ENCODE assay signal across 20 mouse cellular contexts in genomic region chr7:70452816-70453215, GRCm38 (mm10).
DNase-seq lines count a peak whose midpoint lies in the region; ATAC-seq and TF ChIP-seq lines count a peak whose summit lies in the region.
"Had no signal": no experiment of that assay in that cellular context is flagged by ENCODE, and none has a peak within 500 bp of the region (broad histone marks: within the 10 kb centered on the region; RNA-seq: fewer than 3 reads in every experiment).

No protein-coding gene starts in this region.

- no peak for TF ChIP-seq POLR2A in kidney, adult 2 months (IDR thresholded peaks at IDR 0.05; ENCODE audit: low read depth, low read length)

- no peaks in the 10 kb centered on the region for H3K9me3 ChIP-seq in kidney, embryonic 14.5 days (ENCODE audit: control insufficient read depth, low read length)
- H3K9me3 ChIP-seq: embryonic facial prominence, embryonic 15.5 days; heart, embryonic 12.5 days; hindbrain, embryonic 15.5 days had no signal

- no peak overlapping the region for H3K4me3 ChIP-seq in kidney, adult 2 months (ENCODE audit: insufficient read depth, low read depth, low read length)
- no peak overlapping the region for H3K4me3 ChIP-seq in kidney, embryonic 14.5 days (ENCODE audit: low read length)
- H3K4me3 ChIP-seq: embryonic facial prominence, embryonic 15.5 days; erythroblast, embryonic 14.5 days; heart, embryonic 12.5 days; hindbrain, embryonic 15.5 days had no signal

- no peak for TF ChIP-seq CTCF in kidney, adult 2 months (conservative IDR thresholded peaks at IDR 0.05; ENCODE audit: insufficient read depth, insufficient read length, low read depth, low read length)

- no peaks in the 10 kb centered on the region for H3K36me3 ChIP-seq in kidney, adult 2 months (ENCODE audit: control insufficient read depth, insufficient read depth, low read length)
- no peaks in the 10 kb centered on the region for H3K36me3 ChIP-seq in kidney, embryonic 14.5 days (ENCODE audit: control insufficient read depth, insufficient read depth, low read length)
- H3K36me3 ChIP-seq: embryonic facial prominence, embryonic 15.5 days; heart, embryonic 12.5 days; hindbrain, embryonic 15.5 days had no signal

- H3K4me1 ChIP-seq in kidney, adult 2 months (ENCODE audit: control insufficient read depth, insufficient read depth, low read length) = no peaks in the 10 kb centered on the region
- H3K4me1 ChIP-seq in kidney, embryonic 14.5 days (ENCODE audit: control insufficient read depth, insufficient read depth, low read length) = no peaks in the 10 kb centered on the region
- H3K4me1 ChIP-seq: embryonic facial prominence, embryonic 15.5 days; heart, embryonic 12.5 days; hindbrain, embryonic 15.5 days had no signal

- no peak overlapping the region for H3K9ac ChIP-seq in kidney, embryonic 14.5 days (ENCODE audit: low read depth, low read length)
- H3K9ac ChIP-seq: embryonic facial prominence, embryonic 15.5 days; heart, embryonic 12.5 days; hindbrain, embryonic 15.5 days had no signal

- WGBS in kidney, adult 2 months = 68% methylated on average over 4 of the region's 4 CpGs
- WGBS in kidney, embryonic 14.5 days = 80% methylated on average over 4 of the region's 4 CpGs

- H3K4me2 ChIP-seq in kidney, embryonic 14.5 days (replicated peaks; ENCODE audit: low read depth, low read length) = no peak overlapping the region
- H3K4me2 ChIP-seq: embryonic facial prominence, embryonic 15.5 days; heart, embryonic 12.5 days; hindbrain, embryonic 15.5 days had no signal

- H3K27ac ChIP-seq in kidney, adult 2 months (ENCODE audit: insufficient read depth, low read depth, low read length) = no peak overlapping the region
- H3K27ac ChIP-seq in kidney, embryonic 14.5 days (ENCODE audit: low read depth, low read length) = no peak overlapping the region
- H3K27ac ChIP-seq: embryonic facial prominence, embryonic 15.5 days; hindbrain, embryonic 15.5 days had no signal

- ATAC-seq in kidney, embryonic 14.5 days (ENCODE audit: low FRiP score, low TSS enrichment) = no peak
- no peak for ATAC-seq in CD4-positive, CD25-positive, alpha-beta regulatory T cell, adult 4 months
- ATAC-seq: activated CD4-positive, CD25-positive, alpha-beta regulatory T cell, adult 4 months; forebrain, embryonic 16.5 days; intestine, embryonic 16.5 days; Patski had no signal

- DNase-seq in adrenal gland, postnatal 10 days = peak; percentile 46
- no peak for DNase-seq in adrenal gland, adult 18-20 months (ENCODE audit: low spot score in 2 of 2)
- DNase-seq in kidney, adult 2 months = peak; percentile 21
- peak; percentile 44 for DNase-seq in lung, postnatal 14 days
- DNase-seq in lung, postnatal 4 days = no peak
- DNase-seq: B cell, adult 2 months; cerebellum, adult 11 months; cerebellum, adult 8-10 months; embryo, embryonic 11 days; gastrocnemius, postnatal 10 days had no signal

- no peaks in the 10 kb centered on the region; the same call in 1 of the 2 replicates for H3K27me3 ChIP-seq in kidney, adult 2 months (replicated peaks; ENCODE audit: control insufficient read depth, insufficient read depth, low read length)
- no peaks in the 10 kb centered on the region for H3K27me3 ChIP-seq in kidney, embryonic 14.5 days (ENCODE audit: control insufficient read depth, insufficient read depth, low read length)
- H3K27me3 ChIP-seq: embryonic facial prominence, embryonic 15.5 days; heart, embryonic 12.5 days; hindbrain, embryonic 15.5 days; Patski had no signal

Comparison
In these comparisons a context has a peak if more than half of its experiments do, and no peak if none do; other contexts are left out.
1. DNase-seq: peak in adrenal gland, postnatal 10 days (single experiment), kidney, adult 2 months (single experiment) and lung, postnatal 14 days (single experiment); none in adrenal gland, adult 18-20 months (0 of 2) and lung, postnatal 4 days (0 of 2).